13 mouse cellular contexts compared by ENCODE assay signal in genomic region chr19:34656511-34657298, GRCm38 (mm10). TPM values are rescaled to one million over a fixed set of nuclear protein-coding genes. Genes with fewer than 3 reads are reported as not detected.
DNase-seq lines count a peak whose midpoint lies in the region; ATAC-seq lines count a peak whose summit lies in the region.
"Had no signal": no experiment of that assay in that cellular context is flagged by ENCODE, and none has a peak within 500 bp of the region (broad histone marks: within the 10 kb centered on the region; RNA-seq: fewer than 3 reads in every experiment).

No protein-coding gene starts in this region.

- DNase-seq in forebrain, embryonic 11.5 days (ENCODE audit: low spot score): no peak
- DNase-seq in forebrain, embryonic 10.5 days (ENCODE audit: extremely low spot score, low spot score): no peak
- no peak for DNase-seq in midbrain, embryonic 14.5 days
- DNase-seq: gastrocnemius, postnatal 14 days had no signal

- 29% methylated on average over 2 of the region's 2 CpGs for WGBS in forebrain, embryonic 11.5 days
- 38% methylated on average over 2 of the region's 2 CpGs for WGBS in forebrain, embryonic 10.5 days
- WGBS in midbrain, embryonic 16.5 days: 28% methylated on average over 2 of the region's 2 CpGs
- WGBS in midbrain, embryonic 14.5 days: 28% methylated on average over 2 of the region's 2 CpGs
- 22% methylated on average over 2 of the region's 2 CpGs for WGBS in intestine, embryonic 16.5 days
- 17% methylated on average over 2 of the region's 2 CpGs for WGBS in stomach, embryonic 15.5 days
- WGBS in hindbrain, embryonic 13.5 days: 43% methylated on average over 2 of the region's 2 CpGs
- WGBS in forebrain, embryonic 12.5 days: 39% methylated on average over 2 of the region's 2 CpGs

- no peaks in the 10 kb centered on the region for H3K36me3 ChIP-seq in forebrain, embryonic 11.5 days (ENCODE audit: control insufficient read depth, insufficient read depth, low read length)
- no peaks in the 10 kb centered on the region for H3K36me3 ChIP-seq in forebrain, embryonic 10.5 days (replicated peaks)
- H3K36me3 ChIP-seq in midbrain, embryonic 16.5 days (ENCODE audit: control insufficient read depth, insufficient read depth, low read length): no peaks in the 10 kb centered on the region
- no peaks in the 10 kb centered on the region for H3K36me3 ChIP-seq in midbrain, embryonic 14.5 days (ENCODE audit: control insufficient read depth, insufficient read depth, low read length)
- no peaks in the 10 kb centered on the region for H3K36me3 ChIP-seq in intestine, embryonic 16.5 days (ENCODE audit: control insufficient read depth, insufficient read depth, low read length)
- H3K36me3 ChIP-seq in stomach, embryonic 15.5 days: no peaks in the 10 kb centered on the region
- H3K36me3 ChIP-seq in hindbrain, embryonic 13.5 days: no peaks in the 10 kb centered on the region
- no peaks in the 10 kb centered on the region for H3K36me3 ChIP-seq in forebrain, embryonic 12.5 days (replicated peaks)
- H3K36me3 ChIP-seq: embryonic facial prominence, embryonic 13.5 days; limb, embryonic 13.5 days; neural tube, embryonic 13.5 days had no signal

- no peaks in the 10 kb centered on the region for H3K4me1 ChIP-seq in forebrain, embryonic 11.5 days (replicated peaks; ENCODE audit: control insufficient read depth, insufficient read depth, low read length)
- H3K4me1 ChIP-seq in forebrain, embryonic 10.5 days: no peaks in the 10 kb centered on the region
- no peaks in the 10 kb centered on the region for H3K4me1 ChIP-seq in midbrain, embryonic 16.5 days (ENCODE audit: control insufficient read depth, insufficient read depth, low read length)
- H3K4me1 ChIP-seq in midbrain, embryonic 14.5 days (ENCODE audit: control insufficient read depth, insufficient read depth, low read length): no peaks in the 10 kb centered on the region
- H3K4me1 ChIP-seq in intestine, embryonic 16.5 days (ENCODE audit: control insufficient read depth, insufficient read depth, low read length): no peaks in the 10 kb centered on the region
- H3K4me1 ChIP-seq in stomach, embryonic 15.5 days: no peaks in the 10 kb centered on the region
- H3K4me1 ChIP-seq in hindbrain, embryonic 13.5 days (replicated peaks): no peaks in the 10 kb centered on the region
- 0 out of 2 replicates have a peak, but pooled peaks cover 2% of the 10 kb centered on the region for H3K4me1 ChIP-seq in forebrain, embryonic 12.5 days
- H3K4me1 ChIP-seq: embryonic facial prominence, embryonic 13.5 days; limb, embryonic 13.5 days; neural tube, embryonic 13.5 days had no signal

- H3K27ac ChIP-seq in forebrain, embryonic 11.5 days (ENCODE audit: low read depth, low read length): no peak overlapping the region
- H3K27ac ChIP-seq in forebrain, embryonic 10.5 days: no peak overlapping the region
- H3K27ac ChIP-seq in midbrain, embryonic 16.5 days (ENCODE audit: low read length): no peak overlapping the region
- H3K27ac ChIP-seq in midbrain, embryonic 14.5 days (replicated peaks; ENCODE audit: low read depth, low read length): no peak overlapping the region
- peak overlapping the region; percentile 30; the same call in 1 of the 2 replicates for H3K27ac ChIP-seq in intestine, embryonic 16.5 days (ENCODE audit: low read length)
- no peak overlapping the region for H3K27ac ChIP-seq in stomach, embryonic 15.5 days
- H3K27ac ChIP-seq in hindbrain, embryonic 13.5 days: no peak overlapping the region
- no peak overlapping the region for H3K27ac ChIP-seq in forebrain, embryonic 12.5 days
- H3K27ac ChIP-seq: embryonic facial prominence, embryonic 13.5 days; limb, embryonic 13.5 days; neural tube, embryonic 13.5 days had no signal

- H3K4me2 ChIP-seq in forebrain, embryonic 11.5 days (ENCODE audit: low read depth, low read length, severe bottlenecking): no peak overlapping the region
- no peak overlapping the region for H3K4me2 ChIP-seq in midbrain, embryonic 16.5 days (ENCODE audit: low read length)
- no peak overlapping the region for H3K4me2 ChIP-seq in midbrain, embryonic 14.5 days (ENCODE audit: low read length)
- H3K4me2 ChIP-seq in intestine, embryonic 16.5 days (ENCODE audit: low read depth, low read length): no peak overlapping the region
- H3K4me2 ChIP-seq in stomach, embryonic 15.5 days: no peak overlapping the region
- H3K4me2 ChIP-seq in hindbrain, embryonic 13.5 days: no peak overlapping the region
- H3K4me2 ChIP-seq in forebrain, embryonic 12.5 days: no peak overlapping the region
- H3K4me2 ChIP-seq: embryonic facial prominence, embryonic 13.5 days; limb, embryonic 13.5 days; neural tube, embryonic 13.5 days had no signal

- H3K9me3 ChIP-seq in forebrain, embryonic 11.5 days (ENCODE audit: control insufficient read depth, low read length): no peaks in the 10 kb centered on the region
- no peaks in the 10 kb centered on the region for H3K9me3 ChIP-seq in forebrain, embryonic 10.5 days
- no peaks in the 10 kb centered on the region for H3K9me3 ChIP-seq in midbrain, embryonic 16.5 days (replicated peaks; ENCODE audit: control insufficient read depth, low read length, poor library complexity, severe bottlenecking)
- no peaks in the 10 kb centered on the region for H3K9me3 ChIP-seq in midbrain, embryonic 14.5 days (ENCODE audit: control insufficient read depth, low read length)
- H3K9me3 ChIP-seq in intestine, embryonic 16.5 days (ENCODE audit: control insufficient read depth, low read length): no peaks in the 10 kb centered on the region
- no peaks in the 10 kb centered on the region for H3K9me3 ChIP-seq in stomach, embryonic 15.5 days
- H3K9me3 ChIP-seq in hindbrain, embryonic 13.5 days: no peaks in the 10 kb centered on the region
- H3K9me3 ChIP-seq in forebrain, embryonic 12.5 days: no peaks in the 10 kb centered on the region
- H3K9me3 ChIP-seq: embryonic facial prominence, embryonic 13.5 days; limb, embryonic 13.5 days; neural tube, embryonic 13.5 days had no signal

- no peak overlapping the region for H3K4me3 ChIP-seq in forebrain, embryonic 11.5 days (ENCODE audit: low read depth, low read length)
- no peak overlapping the region for H3K4me3 ChIP-seq in forebrain, embryonic 10.5 days
- no peak overlapping the region for H3K4me3 ChIP-seq in midbrain, embryonic 16.5 days (ENCODE audit: low read depth, low read length)
- H3K4me3 ChIP-seq in midbrain, embryonic 14.5 days (replicated peaks; ENCODE audit: low read depth, low read length): no peak overlapping the region
- H3K4me3 ChIP-seq in intestine, embryonic 16.5 days (ENCODE audit: low read length): no peak overlapping the region
- H3K4me3 ChIP-seq in stomach, embryonic 15.5 days (replicated peaks): no peak overlapping the region
- H3K4me3 ChIP-seq in hindbrain, embryonic 13.5 days: no peak overlapping the region
- H3K4me3 ChIP-seq in forebrain, embryonic 12.5 days (replicated peaks): no peak overlapping the region
- H3K4me3 ChIP-seq: embryonic facial prominence, embryonic 13.5 days; limb, embryonic 13.5 days; neural tube, embryonic 13.5 days had no signal

- H3K9ac ChIP-seq in forebrain, embryonic 11.5 days (ENCODE audit: low read length): no peak overlapping the region
- no peak overlapping the region for H3K9ac ChIP-seq in midbrain, embryonic 16.5 days (ENCODE audit: low read depth, low read length)
- no peak overlapping the region for H3K9ac ChIP-seq in midbrain, embryonic 14.5 days (replicated peaks; ENCODE audit: low read length)
- H3K9ac ChIP-seq in intestine, embryonic 16.5 days (ENCODE audit: low read depth, low read length): no peak overlapping the region
- no peak overlapping the region for H3K9ac ChIP-seq in stomach, embryonic 15.5 days
- H3K9ac ChIP-seq in hindbrain, embryonic 13.5 days: no peak overlapping the region
- no peak overlapping the region for H3K9ac ChIP-seq in forebrain, embryonic 12.5 days
- H3K9ac ChIP-seq: embryonic facial prominence, embryonic 13.5 days; limb, embryonic 13.5 days; neural tube, embryonic 13.5 days had no signal

- 0 out of 2 replicates have a peak, but pooled peaks have one; percentile 30 for ATAC-seq in forebrain, embryonic 11.5 days (replicated peaks; ENCODE audit: low FRiP score)
- ATAC-seq in midbrain, embryonic 16.5 days: peak; percentile 45; the same call in 1 of the 2 replicates
- ATAC-seq in midbrain, embryonic 14.5 days (ENCODE audit: low FRiP score, low TSS enrichment): no peak
- peak; percentile 94 for ATAC-seq in intestine, embryonic 16.5 days
- peak; percentile 94 for ATAC-seq in stomach, embryonic 15.5 days (ENCODE audit: insufficient read depth, low FRiP score, low read depth)
- ATAC-seq in hindbrain, embryonic 13.5 days (ENCODE audit: low FRiP score): no peak
- ATAC-seq in forebrain, embryonic 12.5 days (ENCODE audit: low FRiP score): no peak

- no peaks in the 10 kb centered on the region for H3K27me3 ChIP-seq in forebrain, embryonic 11.5 days (ENCODE audit: control insufficient read depth, insufficient read depth, low read length)
- no peaks in the 10 kb centered on the region for H3K27me3 ChIP-seq in forebrain, embryonic 10.5 days (ENCODE audit: poor library complexity, severe bottlenecking)
- no peaks in the 10 kb centered on the region for H3K27me3 ChIP-seq in midbrain, embryonic 16.5 days (ENCODE audit: control insufficient read depth, insufficient read depth, low read depth, low read length)
- no peaks in the 10 kb centered on the region for H3K27me3 ChIP-seq in midbrain, embryonic 14.5 days (ENCODE audit: control insufficient read depth, insufficient read depth, low read length)
- no peaks in the 10 kb centered on the region for H3K27me3 ChIP-seq in intestine, embryonic 16.5 days (replicated peaks; ENCODE audit: control insufficient read depth, insufficient read depth, low read length)
- no peaks in the 10 kb centered on the region for H3K27me3 ChIP-seq in stomach, embryonic 15.5 days (replicated peaks)
- H3K27me3 ChIP-seq in hindbrain, embryonic 13.5 days: no peaks in the 10 kb centered on the region
- no peaks in the 10 kb centered on the region for H3K27me3 ChIP-seq in forebrain, embryonic 12.5 days
- H3K27me3 ChIP-seq: embryonic facial prominence, embryonic 13.5 days; limb, embryonic 13.5 days; neural tube, embryonic 13.5 days had no signal

RNA-seq across cellular contexts. Expression of gene Ifit1, which starts 16.0 kb away (rescaled TPM):
- 0.20 TPM in 1 of 2 replicates, not detected in the other for polyA plus RNA-seq in forebrain, embryonic 11.5 days (2014; fragmentation: Nextera tagmentation; extraction: Ambion mirVana)
- 0.11 TPM in 1 of 2 replicates, not detected in the other for polyA plus RNA-seq in forebrain, embryonic 10.5 days (2016; fragmentation: Nextera tagmentation; extraction: Ambion mirVana)
- 0.29 and 0.35 TPM in 2 replicates for polyA plus RNA-seq in midbrain, embryonic 16.5 days (2015; fragmentation: Nextera tagmentation; extraction: Ambion mirVana)
- polyA plus RNA-seq in midbrain, embryonic 14.5 days (2014; fragmentation: Nextera tagmentation; extraction: Ambion mirVana): 0.16 and 3.5 TPM in 2 replicates
- polyA plus RNA-seq in intestine, embryonic 16.5 days (2015; fragmentation: Nextera tagmentation; extraction: Ambion mirVana): 10.8 and 12.6 TPM in 2 replicates
- 1.2 and 2.9 TPM in 2 replicates for polyA plus RNA-seq in stomach, embryonic 15.5 days (2015; fragmentation: Nextera tagmentation; extraction: Ambion mirVana)
- polyA plus RNA-seq in hindbrain, embryonic 13.5 days (2015; fragmentation: Nextera tagmentation; extraction: Ambion mirVana): 0.23 and 0.34 TPM in 2 replicates
- 0.11 and 0.17 TPM in 2 replicates for polyA plus RNA-seq in forebrain, embryonic 12.5 days (2016; fragmentation: Nextera tagmentation; extraction: Ambion mirVana)

RNA-seq across cellular contexts. Expression of gene Ifit1bl2, which starts 16.2 kb away (rescaled TPM):
- polyA plus RNA-seq in forebrain, embryonic 11.5 days (2014; fragmentation: Nextera tagmentation; extraction: Ambion mirVana): 0.09 TPM in 1 of 2 replicates, not detected in the other
- not detected in 2 replicates for polyA plus RNA-seq in forebrain, embryonic 10.5 days (2016; fragmentation: Nextera tagmentation; extraction: Ambion mirVana)
- polyA plus RNA-seq in midbrain, embryonic 16.5 days (2015; fragmentation: Nextera tagmentation; extraction: Ambion mirVana): 0.46 and 0.51 TPM in 2 replicates
- polyA plus RNA-seq in midbrain, embryonic 14.5 days (2014; fragmentation: Nextera tagmentation; extraction: Ambion mirVana): 0.30 and 0.55 TPM in 2 replicates
- 19.9 and 32.3 TPM in 2 replicates for polyA plus RNA-seq in intestine, embryonic 16.5 days (2015; fragmentation: Nextera tagmentation; extraction: Ambion mirVana)
- polyA plus RNA-seq in stomach, embryonic 15.5 days (2015; fragmentation: Nextera tagmentation; extraction: Ambion mirVana): 0.80 and 0.86 TPM in 2 replicates
- polyA plus RNA-seq in hindbrain, embryonic 13.5 days (2015; fragmentation: Nextera tagmentation; extraction: Ambion mirVana): 0.22 and 0.39 TPM in 2 replicates
- polyA plus RNA-seq in forebrain, embryonic 12.5 days (2016; fragmentation: Nextera tagmentation; extraction: Ambion mirVana): not detected in 2 replicates
- polyA plus RNA-seq: C2C12 had no signal

RNA-seq across cellular contexts. Expression of gene Ifit3b, which starts 48.9 kb away (rescaled TPM):
- polyA plus RNA-seq in forebrain, embryonic 11.5 days (2014; fragmentation: Nextera tagmentation; extraction: Ambion mirVana): 0.21 TPM in 1 of 2 replicates, not detected in the other
- not detected in 2 replicates for polyA plus RNA-seq in forebrain, embryonic 10.5 days (2016; fragmentation: Nextera tagmentation; extraction: Ambion mirVana)
- 0.14 and 0.20 TPM in 2 replicates for polyA plus RNA-seq in midbrain, embryonic 16.5 days (2015; fragmentation: Nextera tagmentation; extraction: Ambion mirVana)
- 1.2 TPM in 1 of 2 replicates, not detected in the other for polyA plus RNA-seq in midbrain, embryonic 14.5 days (2014; fragmentation: Nextera tagmentation; extraction: Ambion mirVana)
- polyA plus RNA-seq in intestine, embryonic 16.5 days (2015; fragmentation: Nextera tagmentation; extraction: Ambion mirVana): 0.15 and 0.32 TPM in 2 replicates
- 0.13 and 0.17 TPM in 2 replicates for polyA plus RNA-seq in stomach, embryonic 15.5 days (2015; fragmentation: Nextera tagmentation; extraction: Ambion mirVana)
- 0.14 and 0.27 TPM in 2 replicates for polyA plus RNA-seq in hindbrain, embryonic 13.5 days (2015; fragmentation: Nextera tagmentation; extraction: Ambion mirVana)
- 0.09 TPM in 1 of 2 replicates, not detected in the other for polyA plus RNA-seq in forebrain, embryonic 12.5 days (2016; fragmentation: Nextera tagmentation; extraction: Ambion mirVana)
- polyA plus RNA-seq: C2C12; embryonic facial prominence, embryonic 13.5 days had no signal

RNA-seq across cellular contexts. Expression of gene Ifit1bl1, which starts 54.9 kb away (rescaled TPM):
- polyA plus RNA-seq in forebrain, embryonic 11.5 days (2014; fragmentation: Nextera tagmentation; extraction: Ambion mirVana): 0.08 TPM in 1 of 2 replicates, not detected in the other
- polyA plus RNA-seq in forebrain, embryonic 10.5 days (2016; fragmentation: Nextera tagmentation; extraction: Ambion mirVana): 0.09 TPM in 1 of 2 replicates, not detected in the other
- 1.1 and 2.4 TPM in 2 replicates for polyA plus RNA-seq in midbrain, embryonic 16.5 days (2015; fragmentation: Nextera tagmentation; extraction: Ambion mirVana)
- 0.98 and 1.3 TPM in 2 replicates for polyA plus RNA-seq in midbrain, embryonic 14.5 days (2014; fragmentation: Nextera tagmentation; extraction: Ambion mirVana)
- 0.86 and 0.88 TPM in 2 replicates for polyA plus RNA-seq in intestine, embryonic 16.5 days (2015; fragmentation: Nextera tagmentation; extraction: Ambion mirVana)
- 0.17 and 0.28 TPM in 2 replicates for polyA plus RNA-seq in stomach, embryonic 15.5 days (2015; fragmentation: Nextera tagmentation; extraction: Ambion mirVana)
- polyA plus RNA-seq in hindbrain, embryonic 13.5 days (2015; fragmentation: Nextera tagmentation; extraction: Ambion mirVana): 0.60 and 1.00 TPM in 2 replicates
- 0.14 and 0.36 TPM in 2 replicates for polyA plus RNA-seq in forebrain, embryonic 12.5 days (2016; fragmentation: Nextera tagmentation; extraction: Ambion mirVana)
- polyA plus RNA-seq: C2C12 had no signal

Comparison
In these comparisons a context has a peak if more than half of its experiments do, and no peak if none do; other contexts are left out.
1. ATAC-seq: peak in forebrain, embryonic 11.5 days (single experiment), midbrain, embryonic 16.5 days (single experiment), intestine, embryonic 16.5 days (single experiment) and stomach, embryonic 15.5 days (single experiment); none in midbrain, embryonic 14.5 days (single experiment), hindbrain, embryonic 13.5 days (single experiment) and forebrain, embryonic 12.5 days (single experiment).
2. RNA of gene Ifit1bl2, which starts 16.2 kb away (polyA plus RNA-seq): 19.9 to 32.3 TPM in intestine, embryonic 16.5 days; 0.80 to 0.86 TPM in stomach, embryonic 15.5 days, 0.46 to 0.51 TPM in midbrain, embryonic 16.5 days, 0.22 to 0.39 TPM in hindbrain, embryonic 13.5 days, 0.30 to 0.55 TPM in midbrain, embryonic 14.5 days, 0.09 TPM in forebrain, embryonic 11.5 days, not detected in forebrain, embryonic 10.5 days and not detected in forebrain, embryonic 12.5 days; every median in the first group is over 10 times any median in the second.